Mouse (Mus musculus): ENCODE results near the gene Ppp1r13b.
A peak's percentile ranks its signal among the peaks of the same experiment; 100 is the strongest.

Gene Ppp1r13b

GRCm38 (mm10) chr12:111794526-111795179, 113.3 kb downstream of the Ppp1r13b start:
- no peak for ATAC-seq (ENCODE audit: low TSS enrichment)

GRCm38 (mm10) chr12:111794102-111794501, 113.8 kb downstream of the Ppp1r13b start:
- ATAC-seq (ENCODE audit: low TSS enrichment): peak; percentile 78

GRCm38 (mm10) chr12:111791474-111792104, 116.3 kb downstream of the Ppp1r13b start:
- peak; percentile 38 for ATAC-seq (ENCODE audit: low TSS enrichment)

DNA sequence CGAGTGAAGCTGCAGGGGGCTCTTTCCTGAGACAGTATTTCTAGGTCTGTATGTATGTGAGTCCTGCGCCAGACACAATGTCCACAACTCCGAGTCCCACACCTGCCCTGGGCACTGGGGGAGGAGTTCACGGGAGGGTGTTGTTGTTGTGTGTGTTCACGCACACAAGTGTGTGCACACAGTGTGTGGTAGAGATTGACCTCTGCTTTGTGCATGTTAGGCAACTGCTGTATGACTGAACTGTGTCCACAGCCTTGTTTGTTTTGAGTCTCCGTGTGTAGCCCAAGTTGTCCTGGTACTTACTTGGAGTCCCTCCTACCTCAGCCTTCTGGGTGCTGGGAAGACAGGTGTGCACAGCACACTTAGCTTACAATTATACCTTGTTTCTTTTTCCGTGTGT, 117.3 kb downstream of the Ppp1r13b start:
- no peak for ATAC-seq (ENCODE audit: low TSS enrichment)

- no peak for ATAC-seq (ENCODE audit: low TSS enrichment)
Measured at GRCm38 (mm10) chr12:111790090-111790489, 117.8 kb downstream of the Ppp1r13b start.

- ATAC-seq (ENCODE audit: low TSS enrichment): no peak
Measured at GRCm38 (mm10) chr12:111787015-111787414, 120.9 kb downstream of the Ppp1r13b start.

DNA sequence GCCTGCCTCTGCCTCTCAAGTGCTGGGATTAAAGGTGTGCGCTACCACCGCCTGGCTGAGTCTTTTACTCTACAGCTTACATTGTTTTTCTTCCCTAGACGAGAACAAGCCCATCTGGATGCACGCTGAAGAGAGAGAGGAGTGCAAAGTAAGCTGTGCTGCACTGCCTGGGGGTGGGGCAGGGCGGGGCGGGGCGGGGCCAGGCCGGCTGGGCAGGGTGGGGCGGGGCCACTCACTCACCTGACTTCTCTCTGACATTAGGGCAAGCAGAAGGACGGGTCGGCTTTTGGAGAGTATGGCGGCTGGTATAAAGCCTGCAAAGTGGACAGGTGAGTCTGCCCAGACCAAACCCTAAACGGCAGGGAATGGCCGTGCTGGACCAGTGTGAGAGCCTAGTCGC, 122.7 kb downstream of the Ppp1r13b start:
- no peak for ATAC-seq (ENCODE audit: low TSS enrichment)

DNA sequence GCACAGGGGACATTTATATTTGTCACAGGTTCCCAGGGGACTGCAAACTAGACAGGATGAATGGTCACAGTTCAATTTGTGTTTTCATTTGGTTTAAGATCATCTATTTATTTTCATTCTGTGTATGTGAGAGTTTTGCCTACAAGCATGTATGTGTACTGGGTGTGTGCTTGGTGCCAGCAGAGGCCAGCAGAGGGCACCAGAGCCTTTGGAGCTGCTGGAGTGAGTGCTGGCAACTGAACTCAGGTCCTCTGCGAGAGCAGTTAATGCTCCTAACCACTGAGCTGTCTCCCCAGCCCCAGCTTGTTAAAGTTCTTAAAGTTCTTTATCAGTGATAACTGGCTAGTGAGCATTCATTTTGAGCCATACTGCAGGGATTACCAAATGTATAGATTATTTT, 128.4 kb downstream of the Ppp1r13b start:
- ATAC-seq (ENCODE audit: low TSS enrichment): no peak

Measured in frontal cortex, adult (tissue).